Comparison of ENCODE assay signal across 10 mouse cellular contexts in the genomic region with DNA sequence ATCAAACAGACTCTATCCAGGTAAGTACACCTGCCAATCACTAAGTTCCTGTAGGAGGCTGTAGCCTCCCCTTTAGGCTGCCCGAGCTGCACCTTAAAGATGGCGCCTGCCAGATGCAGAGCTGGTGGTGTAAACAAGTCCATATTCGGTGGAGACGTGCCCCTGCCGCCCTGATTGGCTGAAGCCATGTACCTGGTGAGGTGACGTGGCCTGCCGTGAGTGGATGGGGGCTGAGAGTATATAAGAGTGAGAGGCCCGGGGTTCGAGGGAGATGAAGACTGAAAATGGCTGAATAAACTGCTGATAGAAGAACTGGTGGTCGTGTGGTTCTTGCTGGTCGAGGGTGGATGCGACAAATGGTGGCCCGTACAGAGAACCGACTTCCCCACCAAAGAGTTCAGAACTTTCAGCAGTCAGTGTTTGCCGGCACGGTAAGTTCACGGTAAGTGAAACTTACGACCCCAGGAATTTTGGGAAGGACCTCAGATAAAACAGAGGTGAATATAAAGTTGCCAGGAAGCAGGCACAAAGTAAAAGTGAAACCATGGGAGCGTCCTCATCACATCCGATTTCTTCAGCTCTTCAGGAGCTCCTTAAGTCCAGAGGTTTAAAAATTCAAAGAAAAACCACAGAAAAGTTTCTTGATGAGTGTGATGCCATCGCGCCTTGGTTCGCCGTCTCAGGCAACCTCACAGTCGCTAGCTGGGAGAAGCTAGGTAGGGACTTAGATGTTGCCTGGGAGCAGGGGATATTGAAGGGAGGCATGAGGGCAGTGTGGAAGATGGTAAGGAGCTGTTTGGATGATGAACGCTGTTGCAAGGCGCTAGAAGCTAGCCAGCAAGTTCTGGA. TPM values are rescaled to one million over a fixed set of nuclear protein-coding genes. Genes with fewer than 3 reads are reported as not detected.
A peak's percentile ranks its signal among the peaks of the same experiment; 100 is the strongest.
DNase-seq lines count a peak whose midpoint lies in the region; ATAC-seq and TF ChIP-seq lines count a peak whose summit lies in the region.
"Not testable (repeated sequence)": the region's sequence is repeated elsewhere in the genome, so short reads cannot be mapped to it uniquely, and the experiment has no call there.
"Had no signal": no experiment of that assay in that cellular context is flagged by ENCODE, and none has a peak within 500 bp of the region (broad histone marks: within the 10 kb centered on the region; RNA-seq: fewer than 3 reads in every experiment).

No protein-coding gene starts in this region.

- DNase-seq in A20 (ENCODE audit: low read depth, low spot score): peak; percentile 88
- DNase-seq in T-cell, adult 2 months (ENCODE audit: low spot score): peak; percentile 88
- peak; percentile 27 for DNase-seq in gastrocnemius, adult 2 months
- DNase-seq in heart, postnatal 25 days (ENCODE audit: low spot score): peak; percentile 13
- DNase-seq in liver, embryonic 13.5 days: not testable (repeated sequence)
- DNase-seq in lung, postnatal 4 days: peak; percentile 47 to 58
- DNase-seq in skeletal muscle tissue, adult 2 months (ENCODE audit: low read depth, low spot score): peak; percentile 51
- DNase-seq in thymus, adult 2 months: peak; percentile 51

- WGBS in liver, embryonic 13.5 days (ENCODE audit: insufficient replicate concordance): 73% methylated on average over 27 of the region's 27 CpGs
- WGBS in thymus, adult 2 months: 23% methylated on average over 27 of the region's 27 CpGs

- intact Hi-C loops in gastrocnemius, adult 2 months (cut with DNase I); heart, postnatal 25 days (cut with DNase I): not testable (repeated sequence)

- H3K36me3 ChIP-seq in liver, embryonic 13.5 days: not testable (repeated sequence)
- peaks cover 16% of the 10 kb centered on the region for H3K36me3 ChIP-seq in thymus, adult 2 months (ENCODE audit: control insufficient read depth, insufficient read depth, low read length)

- not testable (repeated sequence) for TF ChIP-seq CTCF in gastrocnemius, adult 2 months (IDR thresholded peaks at IDR 0.05); thymus, adult 2 months (IDR thresholded peaks at IDR 0.05; ENCODE audit: borderline replicate concordance, control insufficient read depth, extremely low read depth, insufficient read depth, low read length, poor library complexity)

- not testable (repeated sequence) for H3K27me3 ChIP-seq in liver, embryonic 13.5 days; thymus, adult 2 months (ENCODE audit: control insufficient read depth, insufficient read depth, low read length)

- not testable (repeated sequence) for H3K9ac ChIP-seq in liver, embryonic 13.5 days

- not testable (repeated sequence) for H3K9me3 ChIP-seq in liver, embryonic 13.5 days (replicated peaks)

- H3K27ac ChIP-seq in gastrocnemius, adult 2 months: peak overlapping the region; percentile 35; the same call in 1 of the 2 replicates
- peak overlapping the region; percentile 69 for H3K27ac ChIP-seq in liver, embryonic 13.5 days
- peak overlapping the region; percentile 73 for H3K27ac ChIP-seq in thymus, adult 2 months (ENCODE audit: control insufficient read depth, insufficient read depth, low read length)

- ATAC-seq in liver, embryonic 13.5 days (ENCODE audit: low read depth): not testable (repeated sequence)

- peaks cover 10% of the 10 kb centered on the region; the same call in 1 of the 2 replicates for H3K4me1 ChIP-seq in liver, embryonic 13.5 days (replicated peaks)
- not testable (repeated sequence) for H3K4me1 ChIP-seq in thymus, adult 2 months (replicated peaks; ENCODE audit: control insufficient read depth, insufficient read depth, low read length)

- peak overlapping the region; percentile 48 for H3K4me3 ChIP-seq in gastrocnemius, adult 2 months
- H3K4me3 ChIP-seq in liver, embryonic 13.5 days (replicated peaks): peak overlapping the region; percentile 17
- peak overlapping the region; percentile 93 for H3K4me3 ChIP-seq in thymus, adult 2 months (ENCODE audit: control insufficient read depth, insufficient read depth, low read length)

- not testable (repeated sequence) for TF ChIP-seq POLR2A in thymus, adult 2 months (IDR thresholded peaks at IDR 0.05; ENCODE audit: control insufficient read depth, extremely low read depth, insufficient read depth, low read length, poor library complexity)

- H3K4me2 ChIP-seq in liver, embryonic 13.5 days: not testable (repeated sequence)

RNA-seq across cellular contexts. Expression of a gene that starts 13.6 kb away (rescaled TPM):
- total RNA-seq in gastrocnemius, adult 2 months (2021): under 1 TPM in 1 of 2 experiments, not detected in 1; 0.11 TPM
- total RNA-seq in heart, postnatal 25 days (2021): under 1 TPM in 1 of 2 experiments, not detected in 1; 0.13 TPM
- 0.15 and 0.22 TPM in 2 replicates for polyA plus RNA-seq in liver, embryonic 13.5 days (2015; fragmentation: Nextera tagmentation; extraction: Ambion mirVana)
- 0.05 and 0.24 TPM in 2 replicates for polyA plus RNA-seq in thymus, adult 2 months (2012; rRNA removed)
- total RNA-seq: adrenal gland, postnatal 25 days; heart, postnatal 10 days had no signal

Comparison
In these comparisons a context has a peak if more than half of its experiments do, and no peak if none do; other contexts are left out.
1. H3K4me3 ChIP-seq: peak in every context shown above with its lines; median percentile 93 in thymus, adult 2 months; 48 in gastrocnemius, adult 2 months; 17 in liver, embryonic 13.5 days.